Mouse (Mus musculus): Measurements from ENCODE around the gene Cyp26b1. TPM values are rescaled to one million over a fixed set of nuclear protein-coding genes. Genes with fewer than 3 reads are reported as not detected.
A peak's percentile ranks its signal among the peaks of the same experiment; 100 is the strongest.

Cyp26b1 gene
- polyA plus RNA-seq (2016; fragmentation: Nextera tagmentation; extraction: Ambion mirVana): 2.4 and 2.7 TPM in 2 replicates

GRCm38 (mm10) chr6:84593693-84594092 lies at the start of gene Cyp26b1:
Cyp26b1 (minus strand) TSS chr6:84593908.
- Histone ChIP-seq H3K4me1 (peaks cover 44% of the 10 kb centered on the region), H3K4me3 (no peak within 1 kb of the TSS), H3K27me3 (ENCODE audit: low read depth, poor library complexity, severe bottlenecking) (peaks cover 59% of the 10 kb centered on the region), H3K9me3 (replicated peaks) (no peaks in the 10 kb centered on the region), H3K36me3 (no peaks in the 10 kb centered on the region), H3K27ac (replicated peaks) (peak within 1 kb of the TSS; percentile 50)
- 82% methylated on average over 10 of the region's 10 CpGs for whole genome bisulfite sequencing
- DNase-seq (ENCODE audit: low spot score): no peak

- Histone ChIP-seq H3K27me3 (ENCODE audit: low read depth, poor library complexity, severe bottlenecking) (no peaks in the 10 kb centered on the region), H3K27ac (replicated peaks) (no peak overlapping the region), H3K4me1 (peaks cover 8% of the 10 kb centered on the region), H3K9me3 (replicated peaks) (no peaks in the 10 kb centered on the region), H3K4me3 (no peak overlapping the region), H3K36me3 (no peaks in the 10 kb centered on the region)
- WGBS: 89% methylated on average over 4 of the region's 4 CpGs
- no peak for DNase-seq (ENCODE audit: low spot score)
Observed at GRCm38 (mm10) chr6:84641062-84641431, 47.3 kb upstream of the Cyp26b1 start.

- no peak for DNase-seq (ENCODE audit: low spot score)
- Histone ChIP-seq H3K27me3 (ENCODE audit: low read depth, poor library complexity, severe bottlenecking) (no peaks in the 10 kb centered on the region), H3K4me1 (peaks cover 8% of the 10 kb centered on the region), H3K4me3 (no peak overlapping the region), H3K36me3 (no peaks in the 10 kb centered on the region), H3K27ac (replicated peaks) (no peak overlapping the region), H3K9me3 (replicated peaks) (no peaks in the 10 kb centered on the region)
- WGBS: 76% methylated on average over 9 of the region's 9 CpGs
Observed at GRCm38 (mm10) chr6:84640324-84641061, 46.8 kb upstream of the Cyp26b1 start.

GRCm38 (mm10) chr6:84638206-84638605 lies 44.5 kb upstream of the Cyp26b1 start:
- no peaks in the 10 kb centered on the region for H3K36me3 ChIP-seq
- no peak for DNase-seq (ENCODE audit: low spot score)
- H3K27me3 ChIP-seq (ENCODE audit: low read depth, poor library complexity, severe bottlenecking): no peaks in the 10 kb centered on the region
- H3K27ac ChIP-seq (replicated peaks): no peak overlapping the region
- H3K4me1 ChIP-seq: peaks cover 8% of the 10 kb centered on the region
- no peak overlapping the region for H3K4me3 ChIP-seq
- H3K9me3 ChIP-seq (replicated peaks): no peaks in the 10 kb centered on the region

- WGBS: 85% methylated on average over 2 of the region's 2 CpGs
Observed at GRCm38 (mm10) chr6:84631588-84631987, 37.9 kb upstream of the Cyp26b1 start.

GRCm38 (mm10) chr6:84630276-84630675 lies 36.6 kb upstream of the Cyp26b1 start:
- no peaks in the 10 kb centered on the region for H3K27me3 ChIP-seq (ENCODE audit: low read depth, poor library complexity, severe bottlenecking)
- no peak overlapping the region for H3K27ac ChIP-seq (replicated peaks)
- H3K4me3 ChIP-seq: no peak overlapping the region
- H3K9me3 ChIP-seq (replicated peaks): no peaks in the 10 kb centered on the region
- WGBS: 48% methylated on average over 1 of the region's 1 CpGs
- no peaks in the 10 kb centered on the region for H3K36me3 ChIP-seq
- no peak for DNase-seq (ENCODE audit: low spot score)
- peaks cover 6% of the 10 kb centered on the region; the same call in 1 of the 2 replicates for H3K4me1 ChIP-seq

More at GRCm38 (mm10) chr6:84631588-84631987, 37.9 kb upstream of the Cyp26b1 start:
- no peaks in the 10 kb centered on the region for H3K36me3 ChIP-seq
- H3K4me3 ChIP-seq: no peak overlapping the region
- peaks cover 6% of the 10 kb centered on the region; the same call in 1 of the 2 replicates for H3K4me1 ChIP-seq
- H3K9me3 ChIP-seq (replicated peaks): no peaks in the 10 kb centered on the region
- DNase-seq (ENCODE audit: low spot score): no peak
- H3K27ac ChIP-seq (replicated peaks): no peak overlapping the region
- H3K27me3 ChIP-seq (ENCODE audit: low read depth, poor library complexity, severe bottlenecking): no peaks in the 10 kb centered on the region

GRCm38 (mm10) chr6:84628831-84629230 lies 35.1 kb upstream of the Cyp26b1 start:
- DNase-seq (ENCODE audit: low spot score): no peak
- no peak overlapping the region for H3K4me3 ChIP-seq
- H3K4me1 ChIP-seq: peaks cover 6% of the 10 kb centered on the region; the same call in 1 of the 2 replicates
- H3K9me3 ChIP-seq (replicated peaks): no peaks in the 10 kb centered on the region
- H3K27me3 ChIP-seq (ENCODE audit: low read depth, poor library complexity, severe bottlenecking): no peaks in the 10 kb centered on the region
- H3K27ac ChIP-seq (replicated peaks): no peak overlapping the region
- 91% methylated on average over 5 of the region's 5 CpGs for WGBS
- no peaks in the 10 kb centered on the region for H3K36me3 ChIP-seq

GRCm38 (mm10) chr6:84626398-84626797 lies 32.7 kb upstream of the Cyp26b1 start:
- no peak overlapping the region for H3K27ac ChIP-seq (replicated peaks)
- DNase-seq (ENCODE audit: low spot score): no peak
- WGBS: 96% methylated on average over 2 of the region's 2 CpGs
- no peaks in the 10 kb centered on the region for H3K9me3 ChIP-seq (replicated peaks)
- no peak overlapping the region for H3K4me3 ChIP-seq
- H3K4me1 ChIP-seq: peaks cover 6% of the 10 kb centered on the region; the same call in 1 of the 2 replicates
- H3K36me3 ChIP-seq: no peaks in the 10 kb centered on the region
- H3K27me3 ChIP-seq (ENCODE audit: low read depth, poor library complexity, severe bottlenecking): no peaks in the 10 kb centered on the region

GRCm38 (mm10) chr6:84619166-84619565 lies 25.5 kb upstream of the Cyp26b1 start:
- no peak overlapping the region for H3K4me3 ChIP-seq
- H3K9me3 ChIP-seq (replicated peaks): no peaks in the 10 kb centered on the region
- H3K36me3 ChIP-seq: 0 out of 2 replicates have a peak, but pooled peaks cover 8% of the 10 kb centered on the region
- H3K27me3 ChIP-seq (ENCODE audit: low read depth, poor library complexity, severe bottlenecking): no peaks in the 10 kb centered on the region
- DNase-seq (ENCODE audit: low spot score): no peak
- H3K27ac ChIP-seq (replicated peaks): no peak overlapping the region
- 0 out of 2 replicates have a peak, but pooled peaks cover 6% of the 10 kb centered on the region for H3K4me1 ChIP-seq
- 91% methylated on average over 6 of the region's 6 CpGs for WGBS

- no peak for DNase-seq (ENCODE audit: low spot score)
- 0 out of 2 replicates have a peak, but pooled peaks cover 6% of the 10 kb centered on the region for H3K4me1 ChIP-seq
- H3K4me3 ChIP-seq: no peak overlapping the region
- H3K36me3 ChIP-seq: 0 out of 2 replicates have a peak, but pooled peaks cover 8% of the 10 kb centered on the region
- 100% methylated on average over 1 of the region's 1 CpGs for WGBS
- H3K9me3 ChIP-seq (replicated peaks): no peaks in the 10 kb centered on the region
- no peak overlapping the region for H3K27ac ChIP-seq (replicated peaks)
- H3K27me3 ChIP-seq (ENCODE audit: low read depth, poor library complexity, severe bottlenecking): no peaks in the 10 kb centered on the region
Observed at GRCm38 (mm10) chr6:84617051-84617450, 23.3 kb upstream of the Cyp26b1 start.

- Histone ChIP-seq H3K36me3 (0 out of 2 replicates have a peak, but pooled peaks cover 8% of the 10 kb centered on the region), H3K9me3 (replicated peaks) (no peaks in the 10 kb centered on the region), H3K4me1 (0 out of 2 replicates have a peak, but pooled peaks cover 6% of the 10 kb centered on the region), H3K4me3 (no peak overlapping the region), H3K27me3 (ENCODE audit: low read depth, poor library complexity, severe bottlenecking) (no peaks in the 10 kb centered on the region), H3K27ac (replicated peaks) (peak overlapping the region; percentile 23; the same call in 1 of the 2 replicates)
- WGBS: 73% methylated on average over 1 of the region's 1 CpGs
- DNase-seq (ENCODE audit: low spot score): no peak
Observed at GRCm38 (mm10) chr6:84616586-84616985, 22.9 kb upstream of the Cyp26b1 start.

GRCm38 (mm10) chr6:84613561-84613960 lies 19.9 kb upstream of the Cyp26b1 start:
- no peak for DNase-seq (ENCODE audit: low spot score)
- Histone ChIP-seq H3K36me3 (no peaks in the 10 kb centered on the region), H3K27me3 (ENCODE audit: low read depth, poor library complexity, severe bottlenecking) (no peaks in the 10 kb centered on the region), H3K4me1 (0 out of 2 replicates have a peak, but pooled peaks cover 6% of the 10 kb centered on the region), H3K27ac (replicated peaks) (no peak overlapping the region), H3K4me3 (no peak overlapping the region), H3K9me3 (replicated peaks) (no peaks in the 10 kb centered on the region)
- 89% methylated on average over 3 of the region's 3 CpGs for WGBS

GRCm38 (mm10) chr6:84601136-84601889 lies 7.6 kb upstream of the Cyp26b1 start:
- peak; percentile 10 for DNase-seq (ENCODE audit: low spot score)
- WGBS: 33% methylated on average over 1 of the region's 1 CpGs
- H3K9me3 ChIP-seq (replicated peaks): no peaks in the 10 kb centered on the region
- no peak overlapping the region for H3K4me3 ChIP-seq
- no peak overlapping the region for H3K27ac ChIP-seq (replicated peaks)
- no peaks in the 10 kb centered on the region for H3K4me1 ChIP-seq
- H3K36me3 ChIP-seq: no peaks in the 10 kb centered on the region
- H3K27me3 ChIP-seq (ENCODE audit: low read depth, poor library complexity, severe bottlenecking): no peaks in the 10 kb centered on the region
